Mouse (Mus musculus): ENCODE data around the gene Tpmt. TPM values are rescaled to one million over a fixed set of nuclear protein-coding genes. Genes with fewer than 3 reads are reported as not detected.

Tpmt gene
- 21.6 and 25.3 TPM in 2 replicates for polyA plus RNA-seq (2015; fragmentation: Nextera tagmentation; extraction: Ambion mirVana)

GRCm38 (mm10) chr13:47044617-47044947 is at the start of gene Tpmt:
Gene Tpmt, minus strand, starts transcription at chr13:47044737.
- H3K36me3 ChIP-seq (replicated peaks): peaks cover 11% of the 10 kb centered on the region
- H3K4me2 ChIP-seq: peak within 1 kb of the TSS; percentile 77
- no peaks in the 10 kb centered on the region for H3K27me3 ChIP-seq (replicated peaks)
- peak within 1 kb of the TSS; percentile 76 for H3K9ac ChIP-seq
- peaks cover 28% of the 10 kb centered on the region for H3K4me1 ChIP-seq
- no peak for ATAC-seq (replicated peaks)
- peak within 1 kb of the TSS; percentile 90 for H3K4me3 ChIP-seq
- 13% methylated on average over 10 of the region's 10 CpGs for WGBS
- no peaks in the 10 kb centered on the region for H3K9me3 ChIP-seq
- peak within 1 kb of the TSS; percentile 86 for H3K27ac ChIP-seq

- Histone ChIP-seq H3K4me3 (no peak overlapping the region), H3K9ac (no peak overlapping the region), H3K27ac (no peak overlapping the region), H3K36me3 (replicated peaks) (peaks cover 9% of the 10 kb centered on the region), H3K27me3 (replicated peaks) (no peaks in the 10 kb centered on the region), H3K9me3 (no peaks in the 10 kb centered on the region), H3K4me1 (no peaks in the 10 kb centered on the region), H3K4me2 (no peak overlapping the region)
- no peak for ATAC-seq (replicated peaks)
- WGBS: 97% methylated on average over 2 of the region's 2 CpGs
These were observed 49.3 kb upstream of the Tpmt start for GRCm38 (mm10) chr13:47093791-47094190.

DNA sequence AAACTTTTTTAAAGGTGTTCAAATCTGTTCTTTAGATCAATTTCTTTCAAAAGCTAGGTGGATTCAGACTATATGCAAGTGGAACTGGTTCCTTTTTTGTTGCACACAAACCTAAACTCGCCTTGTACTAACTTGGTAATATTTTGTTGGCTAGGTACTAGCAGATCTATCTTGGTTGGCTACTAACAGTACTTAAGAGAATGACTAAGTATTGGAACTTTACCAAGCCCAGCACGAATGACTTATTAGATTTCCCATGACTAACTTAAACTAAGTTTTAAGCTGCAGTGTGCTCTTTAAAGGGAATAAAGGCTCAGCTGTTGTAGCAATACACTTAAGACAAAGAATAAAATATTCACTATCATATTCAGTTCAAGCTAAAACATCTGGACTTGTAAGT is 44.7 kb upstream of the Tpmt start:
- Histone ChIP-seq H3K27ac (no peak overlapping the region), H3K4me3 (no peak overlapping the region), H3K4me1 (no peaks in the 10 kb centered on the region), H3K9me3 (no peaks in the 10 kb centered on the region), H3K9ac (no peak overlapping the region), H3K4me2 (no peak overlapping the region), H3K36me3 (replicated peaks) (peaks cover 3% of the 10 kb centered on the region; the same call in 1 of the 2 replicates), H3K27me3 (replicated peaks) (no peaks in the 10 kb centered on the region)
- no peak for ATAC-seq (replicated peaks)
- WGBS: 91% methylated on average over 2 of the region's 2 CpGs

DNA sequence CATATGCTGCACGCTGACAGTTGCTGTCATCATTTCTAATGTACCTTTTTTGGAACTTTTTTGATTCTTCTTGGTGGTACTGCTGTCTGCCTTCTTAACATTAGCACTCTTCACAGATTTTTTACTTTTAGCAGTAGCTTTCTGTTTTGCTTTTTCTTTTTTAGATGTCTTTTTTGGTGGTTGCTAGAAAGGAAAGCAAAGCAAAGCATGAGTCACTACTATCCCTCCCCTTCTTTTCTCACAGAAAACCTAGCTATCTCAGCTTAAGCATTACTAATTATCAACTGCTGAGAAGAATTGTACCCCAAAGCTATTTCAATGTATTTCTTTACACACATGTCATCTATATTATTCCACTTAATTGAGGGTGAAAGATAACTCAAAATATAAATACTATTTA is 43.9 kb upstream of the Tpmt start:
- no peak overlapping the region for H3K27ac ChIP-seq
- H3K4me3 ChIP-seq: no peak overlapping the region
- no peak overlapping the region for H3K9ac ChIP-seq
- H3K36me3 ChIP-seq (replicated peaks): peaks cover 3% of the 10 kb centered on the region; the same call in 1 of the 2 replicates
- no peak overlapping the region for H3K4me2 ChIP-seq
- H3K9me3 ChIP-seq: no peaks in the 10 kb centered on the region
- no peaks in the 10 kb centered on the region for H3K27me3 ChIP-seq (replicated peaks)
- H3K4me1 ChIP-seq: no peaks in the 10 kb centered on the region
- WGBS: 95% methylated on average over 1 of the region's 1 CpGs
- ATAC-seq (replicated peaks): no peak

- ATAC-seq (replicated peaks): no peak
- no peak overlapping the region for H3K9ac ChIP-seq
- H3K9me3 ChIP-seq: no peaks in the 10 kb centered on the region
- no peaks in the 10 kb centered on the region for H3K27me3 ChIP-seq (replicated peaks)
- no peak overlapping the region for H3K4me3 ChIP-seq
- no peak overlapping the region for H3K4me2 ChIP-seq
- no peak overlapping the region for H3K27ac ChIP-seq
- 85% methylated on average over 4 of the region's 4 CpGs for WGBS
- no peaks in the 10 kb centered on the region for H3K4me1 ChIP-seq
- H3K36me3 ChIP-seq (replicated peaks): peaks cover 52% of the 10 kb centered on the region
These were observed 36.5 kb upstream of the Tpmt start for GRCm38 (mm10) chr13:47080905-47081505.

GRCm38 (mm10) chr13:47078799-47079198 is 34.3 kb upstream of the Tpmt start:
- no peaks in the 10 kb centered on the region for H3K4me1 ChIP-seq
- H3K4me3 ChIP-seq: no peak overlapping the region
- WGBS: 70% methylated on average over 5 of the region's 5 CpGs
- H3K27ac ChIP-seq: no peak overlapping the region
- H3K9me3 ChIP-seq: no peaks in the 10 kb centered on the region
- ATAC-seq (replicated peaks): no peak
- no peak overlapping the region for H3K9ac ChIP-seq
- H3K36me3 ChIP-seq (replicated peaks): peaks cover 60% of the 10 kb centered on the region
- no peak overlapping the region for H3K4me2 ChIP-seq
- no peaks in the 10 kb centered on the region for H3K27me3 ChIP-seq (replicated peaks)

GRCm38 (mm10) chr13:47077367-47077766 is 32.8 kb upstream of the Tpmt start:
- Histone ChIP-seq H3K36me3 (replicated peaks) (peaks cover 53% of the 10 kb centered on the region), H3K4me1 (no peaks in the 10 kb centered on the region), H3K27ac (no peak overlapping the region)

GRCm38 (mm10) chr13:47076156-47076555 is 31.6 kb upstream of the Tpmt start:
- 91% methylated on average over 5 of the region's 5 CpGs for WGBS
- H3K27me3 ChIP-seq (replicated peaks): no peaks in the 10 kb centered on the region
- ATAC-seq (replicated peaks): no peak

More at GRCm38 (mm10) chr13:47077367-47077766, 32.8 kb upstream of the Tpmt start:
- no peaks in the 10 kb centered on the region for H3K9me3 ChIP-seq
- no peak overlapping the region for H3K9ac ChIP-seq
- no peaks in the 10 kb centered on the region for H3K27me3 ChIP-seq (replicated peaks)
- H3K4me3 ChIP-seq: no peak overlapping the region
- H3K4me2 ChIP-seq: no peak overlapping the region
- ATAC-seq (replicated peaks): no peak

GRCm38 (mm10) chr13:47072484-47072883 is 27.9 kb upstream of the Tpmt start:
- Histone ChIP-seq H3K27me3 (replicated peaks) (no peaks in the 10 kb centered on the region), H3K27ac (no peak overlapping the region), H3K9ac (no peak overlapping the region), H3K36me3 (replicated peaks) (peaks cover 24% of the 10 kb centered on the region), H3K4me2 (no peak overlapping the region), H3K9me3 (no peaks in the 10 kb centered on the region), H3K4me1 (no peaks in the 10 kb centered on the region), H3K4me3 (no peak overlapping the region)
- no peak for ATAC-seq (replicated peaks)
- 91% methylated on average over 5 of the region's 5 CpGs for WGBS

More at GRCm38 (mm10) chr13:47076156-47076555, 31.6 kb upstream of the Tpmt start:
- Histone ChIP-seq H3K36me3 (replicated peaks) (peaks cover 54% of the 10 kb centered on the region), H3K9ac (no peak overlapping the region), H3K9me3 (no peaks in the 10 kb centered on the region), H3K4me2 (no peak overlapping the region), H3K4me1 (no peaks in the 10 kb centered on the region), H3K27ac (no peak overlapping the region), H3K4me3 (no peak overlapping the region)

DNA sequence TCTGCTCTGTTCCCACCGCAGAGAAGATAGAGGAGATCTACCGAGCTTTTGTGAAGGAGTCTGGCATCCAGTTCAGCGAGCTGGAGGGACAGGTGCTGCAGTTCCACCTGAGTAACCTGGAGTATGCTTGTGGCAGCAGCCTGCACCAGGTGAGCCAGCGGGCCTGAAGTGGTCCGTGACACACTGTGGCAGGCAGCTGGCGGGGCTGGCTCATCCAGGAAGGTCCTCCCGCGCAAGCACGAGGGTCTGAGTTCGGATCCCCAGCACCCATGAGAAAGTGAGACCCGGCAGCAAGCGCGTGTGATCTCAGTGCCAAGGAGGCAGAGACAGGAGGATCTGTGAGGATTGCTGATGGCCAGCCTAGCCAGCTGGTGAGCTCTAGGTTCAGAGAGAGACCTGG is 27.3 kb upstream of the Tpmt start:
- 95% methylated on average over 13 of the region's 13 CpGs for WGBS
- no peak for ATAC-seq (replicated peaks)
- Histone ChIP-seq H3K9me3 (no peaks in the 10 kb centered on the region), H3K9ac (no peak overlapping the region), H3K4me3 (no peak overlapping the region), H3K4me1 (no peaks in the 10 kb centered on the region), H3K27ac (no peak overlapping the region), H3K36me3 (replicated peaks) (peaks cover 20% of the 10 kb centered on the region), H3K4me2 (no peak overlapping the region), H3K27me3 (replicated peaks) (no peaks in the 10 kb centered on the region)

DNA sequence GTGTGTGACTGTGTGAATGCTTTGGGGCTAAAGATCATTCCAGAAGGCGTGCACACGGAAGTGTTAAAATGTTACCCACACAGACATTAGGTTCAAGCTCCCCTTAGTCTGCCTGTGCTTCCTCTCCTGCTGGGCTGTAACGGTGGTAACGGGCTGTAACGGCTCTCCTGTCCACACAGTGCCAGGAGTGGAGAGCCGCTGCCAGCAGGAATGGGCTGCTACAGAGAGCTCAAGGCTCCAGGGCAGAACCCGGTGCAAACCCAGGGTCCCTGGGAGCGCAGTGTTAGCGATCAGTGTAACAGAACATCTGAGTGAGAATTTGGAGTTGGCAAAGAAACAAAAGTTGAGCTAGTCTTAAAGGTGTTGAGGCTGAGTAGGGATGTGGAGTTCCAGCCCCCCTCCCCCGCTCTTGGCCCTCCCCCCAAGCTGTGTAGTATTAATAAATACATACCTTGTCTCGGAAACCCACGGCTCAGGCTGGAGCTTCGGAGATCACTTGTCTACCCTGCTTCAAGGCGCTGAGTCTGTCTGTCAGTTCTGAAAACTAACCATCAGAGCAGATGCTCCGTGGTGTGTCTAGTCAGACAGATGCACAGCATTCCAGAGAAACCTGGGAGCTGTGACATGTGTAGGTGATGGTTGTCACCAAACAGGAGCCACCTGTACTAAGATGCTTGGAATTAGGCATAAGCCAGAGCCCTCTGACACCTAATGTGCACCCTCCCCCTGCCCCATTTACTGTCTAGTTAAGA is 26.0 kb upstream of the Tpmt start:
- Histone ChIP-seq H3K27ac (no peak overlapping the region), H3K27me3 (replicated peaks) (no peaks in the 10 kb centered on the region), H3K9ac (no peak overlapping the region), H3K9me3 (no peaks in the 10 kb centered on the region), H3K4me2 (no peak overlapping the region), H3K36me3 (replicated peaks) (peaks cover 24% of the 10 kb centered on the region), H3K4me3 (no peak overlapping the region), H3K4me1 (no peaks in the 10 kb centered on the region)
- WGBS: 85% methylated on average over 15 of the region's 15 CpGs
- no peak for ATAC-seq (replicated peaks)

GRCm38 (mm10) chr13:47067001-47067400 is 22.5 kb upstream of the Tpmt start:
- peaks cover 15% of the 10 kb centered on the region for H3K36me3 ChIP-seq (replicated peaks)
- H3K4me3 ChIP-seq: no peak overlapping the region
- H3K27me3 ChIP-seq (replicated peaks): no peaks in the 10 kb centered on the region
- no peak overlapping the region for H3K9ac ChIP-seq
- H3K27ac ChIP-seq: no peak overlapping the region
- H3K9me3 ChIP-seq: no peaks in the 10 kb centered on the region
- no peaks in the 10 kb centered on the region for H3K4me1 ChIP-seq
- WGBS: 92% methylated on average over 6 of the region's 6 CpGs
- H3K4me2 ChIP-seq: no peak overlapping the region
- ATAC-seq (replicated peaks): no peak

- Histone ChIP-seq H3K4me1 (no peaks in the 10 kb centered on the region), H3K27ac (no peak overlapping the region), H3K27me3 (replicated peaks) (no peaks in the 10 kb centered on the region), H3K36me3 (replicated peaks) (peaks cover 16% of the 10 kb centered on the region), H3K9ac (no peak overlapping the region), H3K4me2 (no peak overlapping the region), H3K9me3 (no peaks in the 10 kb centered on the region), H3K4me3 (no peak overlapping the region)
- WGBS: 96% methylated on average over 10 of the region's 10 CpGs
- ATAC-seq (replicated peaks): no peak
These were observed 22.0 kb upstream of the Tpmt start for GRCm38 (mm10) chr13:47066516-47066915.

All from midbrain, embryonic 15.5 days (tissue).